Mouse (Mus musculus): ENCODE measurements around the gene Prr15l.

Prr15l gene

GRCm38 (mm10) chr11:96928088-96928487 lies at the start of gene Prr15l:
Prr15l (plus strand) TSS chr11:96928104.
- no peak for DNase-seq (ENCODE audit: low spot score)

- no peak for DNase-seq (ENCODE audit: low spot score)
Measured at GRCm38 (mm10) chr11:96878715-96879114, 49.2 kb upstream of the Prr15l start.

GRCm38 (mm10) chr11:96879359-96879758 lies 48.5 kb upstream of the Prr15l start:
- no peak for DNase-seq (ENCODE audit: low spot score)

GRCm38 (mm10) chr11:96880296-96880695 lies 47.6 kb upstream of the Prr15l start:
- DNase-seq (ENCODE audit: low spot score): no peak

- DNase-seq (ENCODE audit: low spot score): no peak
Measured at GRCm38 (mm10) chr11:96885901-96886340, 42.0 kb upstream of the Prr15l start.

- DNase-seq (ENCODE audit: low spot score): no peak
Measured at GRCm38 (mm10) chr11:96886942-96887546, 40.9 kb upstream of the Prr15l start.

GRCm38 (mm10) chr11:96891784-96892527 lies 35.9 kb upstream of the Prr15l start:
- no peak for DNase-seq (ENCODE audit: low spot score)

DNA sequence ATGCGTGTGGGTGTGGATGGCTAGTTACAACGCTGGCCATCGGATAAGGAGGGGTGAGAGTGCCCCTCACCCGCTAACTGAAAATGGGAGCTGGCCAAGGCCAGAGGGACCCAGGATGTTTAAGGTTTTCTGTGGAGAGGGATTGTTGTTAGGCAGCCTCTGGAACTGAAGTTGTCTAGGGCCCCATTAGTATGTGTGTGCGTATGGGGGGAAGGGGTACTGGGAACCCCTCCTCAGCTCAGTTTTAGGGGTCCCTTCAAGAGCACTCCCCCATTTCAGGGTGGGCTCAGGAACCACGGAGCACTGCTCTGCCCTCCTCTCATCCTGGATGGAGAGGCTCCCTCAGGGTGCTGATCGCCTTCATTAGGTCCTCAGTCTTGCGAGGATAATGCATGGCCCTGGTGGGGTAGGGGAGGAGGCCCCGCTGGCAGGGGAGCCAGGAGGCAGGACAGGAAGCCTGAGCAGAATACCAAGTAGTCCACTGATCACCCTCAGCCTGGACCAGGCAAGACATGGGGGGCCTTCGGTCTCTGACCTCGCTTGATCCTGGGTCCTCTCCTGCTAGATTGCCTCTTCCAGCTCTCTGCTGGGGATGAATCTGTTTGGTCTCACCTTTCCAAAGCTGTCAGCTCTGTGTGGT lies 34.6 kb upstream of the Prr15l start:
- DNase-seq (ENCODE audit: low spot score): no peak

GRCm38 (mm10) chr11:96895886-96896285 lies 32.0 kb upstream of the Prr15l start:
- DNase-seq (ENCODE audit: low spot score): no peak

GRCm38 (mm10) chr11:96899449-96900306 lies 28.2 kb upstream of the Prr15l start:
- no peak for DNase-seq (ENCODE audit: low spot score)

DNA sequence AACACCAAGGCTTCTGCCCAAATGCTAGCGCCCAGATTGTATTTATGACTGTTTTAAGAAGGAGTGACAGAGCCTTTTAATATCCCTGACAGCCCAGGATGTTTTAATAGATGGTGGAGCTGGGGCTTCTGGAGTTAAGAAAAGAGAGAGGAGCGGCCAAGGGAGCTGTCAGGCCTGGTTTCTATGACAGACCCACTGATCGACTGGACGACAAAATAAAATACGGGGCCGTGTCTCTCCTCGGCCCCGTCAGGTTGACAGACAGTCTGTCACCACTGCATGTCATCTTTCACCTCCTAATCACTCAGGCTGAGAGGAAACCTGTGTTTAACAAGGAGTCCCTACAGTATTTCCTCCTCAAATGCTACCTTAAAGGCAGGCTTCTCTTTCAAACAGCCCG lies 26.6 kb upstream of the Prr15l start:
- DNase-seq (ENCODE audit: low spot score): no peak

GRCm38 (mm10) chr11:96902639-96903635 lies 25.0 kb upstream of the Prr15l start:
- no peak for DNase-seq (ENCODE audit: low spot score)

GRCm38 (mm10) chr11:96906431-96907161 lies 21.3 kb upstream of the Prr15l start:
- no peak for DNase-seq (ENCODE audit: low spot score)

GRCm38 (mm10) chr11:96908594-96908993 lies 19.3 kb upstream of the Prr15l start:
- DNase-seq (ENCODE audit: low spot score): no peak

DNA sequence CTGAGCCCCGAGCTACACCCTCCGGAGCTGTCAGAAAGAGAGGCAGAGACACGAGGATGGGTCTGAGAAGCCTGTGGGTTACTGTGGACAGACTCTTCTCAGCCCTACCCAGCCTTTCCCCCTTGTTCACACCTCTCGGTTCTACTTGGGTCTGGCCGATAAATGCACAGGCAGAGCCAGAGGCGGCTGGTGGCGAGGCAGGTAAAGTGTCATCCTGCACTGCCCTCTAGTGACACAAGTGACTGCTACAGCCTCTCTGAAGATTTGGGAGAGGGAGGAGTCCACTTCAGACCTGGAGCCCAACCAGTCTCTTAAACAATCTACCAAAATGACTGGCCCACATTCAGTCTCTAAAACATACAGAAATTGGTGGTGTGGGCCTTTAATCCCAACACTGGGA lies 17.9 kb upstream of the Prr15l start:
- DNase-seq (ENCODE audit: low spot score): no peak

DNA sequence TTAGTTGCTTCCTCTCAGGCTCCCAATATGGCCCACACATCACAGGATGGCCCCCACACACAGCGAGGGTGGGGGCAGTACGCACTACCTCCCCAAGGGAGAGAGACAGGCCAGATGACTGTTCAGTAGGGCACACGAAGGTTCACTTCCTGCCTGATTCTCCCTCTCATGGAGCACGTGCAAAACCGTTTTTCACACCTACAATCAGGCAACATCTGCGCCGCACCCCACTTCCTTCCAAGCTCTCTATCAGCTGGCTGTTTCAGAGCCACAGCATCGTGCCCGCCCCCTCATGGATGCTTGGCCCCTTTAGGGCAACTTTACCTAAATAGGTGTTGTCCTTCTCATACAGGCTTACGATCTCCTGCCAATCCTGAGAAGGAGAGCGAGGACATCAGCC lies 15.2 kb upstream of the Prr15l start:
- DNase-seq (ENCODE audit: low spot score): no peak

DNA sequence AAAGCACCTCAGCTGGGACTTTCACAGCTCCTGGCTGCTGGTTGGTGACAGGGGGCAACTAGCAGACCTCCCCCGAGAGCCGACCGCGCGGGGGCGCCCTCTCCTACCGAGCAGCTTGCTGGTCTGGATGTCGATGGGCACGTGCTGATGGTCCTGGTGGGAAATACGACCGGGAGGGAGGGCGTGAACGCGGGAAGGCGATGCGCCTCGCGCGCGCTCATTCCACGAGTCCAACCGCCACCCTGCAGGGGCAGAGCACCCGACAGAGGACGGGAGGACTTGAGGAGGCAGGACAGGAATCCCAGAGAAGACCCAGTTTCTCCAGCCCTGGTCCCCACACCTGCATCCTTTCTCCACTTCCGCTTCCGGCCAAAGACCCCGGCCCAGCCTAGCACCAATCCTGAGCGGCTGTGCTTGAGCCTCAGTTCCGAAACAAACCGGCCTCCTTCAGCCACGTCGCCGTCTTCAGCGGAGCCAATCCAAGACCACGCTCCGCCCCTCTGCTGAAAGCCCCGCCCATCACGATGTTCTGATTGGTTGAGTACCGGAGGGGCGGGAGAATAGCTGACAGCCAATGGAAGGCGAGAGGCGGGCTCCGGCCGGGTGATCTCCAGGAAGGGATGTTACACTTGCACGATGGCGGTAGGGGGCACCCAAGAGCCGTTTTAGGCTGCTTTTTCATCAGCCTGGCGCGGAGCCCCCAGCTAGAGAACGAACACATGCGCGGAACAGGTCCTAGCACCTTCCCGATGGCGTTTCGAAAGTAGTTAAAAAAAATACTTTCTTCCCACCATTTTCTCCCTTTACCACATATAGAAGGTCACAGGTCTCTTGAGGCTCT lies 11.6 kb upstream of the Prr15l start, which contains the start of gene Cdk5rap3:
TSS of gene Cdk5rap3 (minus strand) at position 453 of the 841 bp plus-strand sequence.
- DNase-seq (ENCODE audit: low spot score): peak; percentile 99

DNA sequence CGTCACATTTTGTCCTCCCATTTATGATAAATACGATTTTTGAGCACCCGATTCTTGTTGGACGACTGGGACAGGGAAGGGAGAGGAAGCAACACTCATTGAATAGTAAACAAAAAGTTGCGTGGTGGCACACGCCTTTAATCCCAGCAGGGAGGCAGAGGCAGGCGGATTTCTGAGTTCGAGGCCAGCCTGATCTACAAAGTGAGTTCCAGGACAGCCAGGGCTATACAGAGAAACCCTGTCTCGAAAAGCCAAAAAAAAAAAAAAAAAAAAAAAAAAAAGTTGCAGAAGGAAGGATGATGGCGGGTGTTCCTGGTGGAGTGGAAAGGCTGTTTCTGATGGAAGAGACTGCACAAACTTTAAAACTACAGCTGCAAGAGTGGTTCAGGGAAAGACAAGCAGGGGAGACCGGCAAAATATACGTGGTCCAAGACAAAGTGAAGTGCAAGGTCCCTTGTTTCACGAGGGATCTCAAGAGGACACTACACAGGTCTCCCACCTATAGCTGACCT lies 11.0 kb upstream of the Prr15l start:
- DNase-seq (ENCODE audit: low spot score): no peak

DNA sequence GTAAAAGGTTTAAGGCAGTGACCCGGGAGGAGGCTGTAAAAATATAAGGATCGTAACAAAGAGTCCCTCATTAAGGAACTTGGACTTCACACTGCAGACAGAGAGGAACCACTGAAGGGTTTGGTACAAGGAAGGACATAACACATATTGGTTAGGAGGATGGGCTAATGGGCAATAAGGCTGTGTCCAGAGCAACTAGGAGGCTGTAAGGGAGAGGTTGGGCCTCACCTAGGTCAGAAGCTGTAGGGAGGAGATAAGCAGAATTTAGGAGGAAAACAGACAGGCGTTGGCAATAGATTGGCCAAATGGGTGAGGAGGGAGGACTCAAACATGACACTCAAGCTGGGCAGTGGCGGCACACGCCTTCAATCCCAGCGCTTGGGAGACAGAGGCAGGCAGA lies 10.5 kb upstream of the Prr15l start:
- DNase-seq (ENCODE audit: low spot score): no peak

Data from testis, postnatal 14 days (tissue).